Mouse (Mus musculus) left cerebral cortex, adult 2 months (tissue): Measurements from ENCODE around the gene Slfn9. TPM values are rescaled to one million over a fixed set of nuclear protein-coding genes. Genes with fewer than 3 reads are reported as not detected.
"Not testable (repeated sequence)": the region's sequence is repeated elsewhere in the genome, so short reads cannot be mapped to it uniquely, and the experiment has no call there.

Source experiments
- DNase-seq, 2 experiments: peaks; one replicate each; pipeline ENCODE4 v3.0.0; 2021 to 2022; ENCODE audit warnings: low spot score in 2 of 2, mixed read lengths in 1 of 2; ENCODE audit errors: extremely low spot score in 1 of 2
- H3K27ac ChIP-seq: fragments of 200-600 bp; 2 replicates; pipeline ENCODE4 v1.8.1; 2022
- H3K4me3 ChIP-seq: fragments of 200-600 bp; 2 replicates; pipeline ENCODE4 v1.8.1; 2022
- CTCF ChIP-seq: fragments of 200-600 bp; IDR thresholded peaks from 2 replicates; pipeline ENCODE4 v1.8.1; 2022; ENCODE audit warnings: antibody characterized with exemption, mild to moderate bottlenecking, moderate library complexity
- intact Hi-C: fragments of 180-260 bp; cut with DNase I; formaldehyde crosslinking; loops from one replicate; pipeline ENCODE4 v1.15.1; 2025
- long read RNA-seq, 2 experiments: library from polyadenylated mRNA; stranded (forward); transcript quantifications; one replicate each; pipeline ENCODE4 v2.0.0; 2021; ENCODE audit warnings: borderline mapping rate in 2 of 2
- total RNA-seq, 2 experiments: library from RNA; stranded (reverse); gene quantifications; 2 replicates each; pipeline ENCODE4 v1.2.3; 2021

Slfn9 gene
- total RNA-seq: under 1 TPM; 0.26 to 0.45 TPM
- long read RNA-seq, experiment 1, partial matches to known transcripts: 0 of 1 reads
- long read RNA-seq, experiment 1, other reads (novel, unspliced or antisense): 0 of 1 reads
- long read RNA-seq, experiment 2: 0 reads

- peak in 1 of 2 experiments; percentile 23 for DNase-seq
- Histone ChIP-seq H3K27ac (no peak within 1 kb of the TSS), H3K4me3 (peak within 1 kb of the TSS; percentile 53)
- intact Hi-C loops: loop anchor here (1.0 kb wide), 1 partner anchor 47 kb away; no protein-coding TSS in a partner anchor
- no peak for TF ChIP-seq CTCF
These were observed at the start of gene Slfn9 for GRCm38 (mm10) chr11:82991469-82992166. TSS of gene Slfn9 (minus strand) at chr11:82991830.

- H3K4me3 ChIP-seq: no peak overlapping the region
- TF ChIP-seq CTCF: no peak
- intact Hi-C loops: no loop called here
- no peak for DNase-seq
- no peak overlapping the region for H3K27ac ChIP-seq
These were observed 49.4 kb upstream of the Slfn9 start for GRCm38 (mm10) chr11:83041000-83041399.

GRCm38 (mm10) chr11:83040325-83040724 lies 48.7 kb upstream of the Slfn9 start:
- no peak for DNase-seq
- Histone ChIP-seq H3K27ac (no peak overlapping the region), H3K4me3 (no peak overlapping the region)
- TF ChIP-seq CTCF: no peak
- intact Hi-C loops: no loop called here

- no peak overlapping the region for H3K27ac ChIP-seq
- DNase-seq: no peak
- intact Hi-C loops: loop anchor here (2.0 kb wide), 1 partner anchor 21 kb away; no protein-coding TSS in a partner anchor
- H3K4me3 ChIP-seq: no peak overlapping the region
- TF ChIP-seq CTCF: no peak
These were observed 48.2 kb upstream of the Slfn9 start for GRCm38 (mm10) chr11:83039796-83040195.

GRCm38 (mm10) chr11:83039156-83039555 lies 47.5 kb upstream of the Slfn9 start:
- no peak for DNase-seq
- intact Hi-C loops: loop anchor here (2.0 kb wide), 1 partner anchor 20 kb away; no protein-coding TSS in a partner anchor
- Histone ChIP-seq H3K4me3 (no peak overlapping the region), H3K27ac (no peak overlapping the region)
- no peak for TF ChIP-seq CTCF

GRCm38 (mm10) chr11:83038686-83039085 lies 47.1 kb upstream of the Slfn9 start:
- intact Hi-C loops: loop anchor here (1.0 to 2.0 kb wide), 2 partner anchors 20 to 47 kb away; partner anchors contain the start of gene Slfn9
- not testable (repeated sequence) for H3K4me3 ChIP-seq, H3K27ac ChIP-seq, DNase-seq

- Histone ChIP-seq H3K27ac (no peak within 1 kb of the TSS), H3K4me3 (no peak within 1 kb of the TSS)
- no peak for DNase-seq
- TF ChIP-seq CTCF: no peak
- intact Hi-C loops: no loop called here
These were observed 29.0 kb upstream of the Slfn9 start, which contains the start of gene Slfn8 for GRCm38 (mm10) chr11:83020621-83021020. TSS of gene Slfn8 (minus strand) at chr11:83020810.

- intact Hi-C loops: loop anchor here (2.0 kb wide), 1 partner anchor 19 kb away; no protein-coding TSS in a partner anchor
- not testable (repeated sequence) for H3K27ac ChIP-seq, DNase-seq, H3K4me3 ChIP-seq
These were observed 28.2 kb upstream of the Slfn9 start for GRCm38 (mm10) chr11:83019561-83020519.

- intact Hi-C loops: no loop called here
- no peak for DNase-seq
- no peak for TF ChIP-seq CTCF
- Histone ChIP-seq H3K27ac (no peak overlapping the region), H3K4me3 (no peak overlapping the region)
These were observed 24.5 kb upstream of the Slfn9 start for GRCm38 (mm10) chr11:83016093-83016492.

GRCm38 (mm10) chr11:83013356-83013755 lies 21.7 kb upstream of the Slfn9 start:
- no peak for DNase-seq
- H3K4me3 ChIP-seq: no peak overlapping the region
- H3K27ac ChIP-seq: no peak overlapping the region
- TF ChIP-seq CTCF: no peak
- intact Hi-C loops: no loop called here

GRCm38 (mm10) chr11:82990612-82991385 lies 831 bp downstream of the Slfn9 start:
- peak overlapping the region; percentile 53 for H3K4me3 ChIP-seq
- intact Hi-C loops: loop anchor here (1.0 kb wide), 1 partner anchor 48 kb away; no protein-coding TSS in a partner anchor
- H3K27ac ChIP-seq, DNase-seq: not testable (repeated sequence)
